Mouse (Mus musculus) lung, embryonic 15.5 days (tissue): ENCODE measurements at regions not wholly inside any gene's neighbourhood (a gene's known extent, or its start where the extent isn't known, plus 50 kb on each side); places are given as distances from the start of the nearest gene placed in this dataset.

Experiments
- ATAC-seq: fragments of 200-750 bp; cut with Nextera tagmentation; 2 replicates; pipeline ENCODE4 v1.8.0; 2017; ENCODE audit warnings: moderate number of reproducible peaks, borderline replicate concordance; ENCODE audit not compliant: low FRiP score, low TSS enrichment; ENCODE audit errors: extremely low read depth
- H3K27ac ChIP-seq: fragments of 300-500 bp; sonication (generic); 2 replicates; pipeline ENCODE4 v1.5.1; 2015; ENCODE audit warnings: moderate library complexity, mild to moderate bottlenecking, inconsistent platforms
- H3K27me3 ChIP-seq: fragments of 300-500 bp; sonication (generic); 2 replicates; pipeline ENCODE4 v1.6.1; 2015; ENCODE audit warnings: inconsistent platforms
- H3K36me3 ChIP-seq: fragments of 300-500 bp; sonication (generic); 2 replicates; pipeline ENCODE4 v1.6.1; 2015; ENCODE audit warnings: inconsistent platforms
- H3K4me1 ChIP-seq: fragments of 300-500 bp; sonication (generic); 2 replicates; pipeline ENCODE4 v1.6.1; 2015; ENCODE audit warnings: inconsistent platforms
- H3K4me2 ChIP-seq: fragments of 300-500 bp; sonication (generic); 2 replicates; pipeline ENCODE4 v1.6.1; 2015; ENCODE audit warnings: inconsistent platforms, mild to moderate bottlenecking, moderate library complexity
- H3K4me3 ChIP-seq: fragments of 300-500 bp; sonication (generic); 2 replicates; pipeline ENCODE4 v1.5.1; 2015; ENCODE audit warnings: mild to moderate bottlenecking, inconsistent platforms
- H3K9ac ChIP-seq: fragments of 300-500 bp; sonication (generic); 2 replicates; pipeline ENCODE4 v1.6.1; 2015; ENCODE audit warnings: inconsistent platforms
- H3K9me3 ChIP-seq: fragments of 300-500 bp; sonication (generic); 2 replicates; pipeline ENCODE4 v1.6.1; 2016; ENCODE audit warnings: inconsistent platforms
- WGBS: fragments of 180-500 bp; shearing (Covaris S2); methylation state at CpG from one replicate; pipeline ENCODE4 v1.1.7; 2015; 5-methylcytosine and 5-hydroxymethylcytosine counted together

DNA sequence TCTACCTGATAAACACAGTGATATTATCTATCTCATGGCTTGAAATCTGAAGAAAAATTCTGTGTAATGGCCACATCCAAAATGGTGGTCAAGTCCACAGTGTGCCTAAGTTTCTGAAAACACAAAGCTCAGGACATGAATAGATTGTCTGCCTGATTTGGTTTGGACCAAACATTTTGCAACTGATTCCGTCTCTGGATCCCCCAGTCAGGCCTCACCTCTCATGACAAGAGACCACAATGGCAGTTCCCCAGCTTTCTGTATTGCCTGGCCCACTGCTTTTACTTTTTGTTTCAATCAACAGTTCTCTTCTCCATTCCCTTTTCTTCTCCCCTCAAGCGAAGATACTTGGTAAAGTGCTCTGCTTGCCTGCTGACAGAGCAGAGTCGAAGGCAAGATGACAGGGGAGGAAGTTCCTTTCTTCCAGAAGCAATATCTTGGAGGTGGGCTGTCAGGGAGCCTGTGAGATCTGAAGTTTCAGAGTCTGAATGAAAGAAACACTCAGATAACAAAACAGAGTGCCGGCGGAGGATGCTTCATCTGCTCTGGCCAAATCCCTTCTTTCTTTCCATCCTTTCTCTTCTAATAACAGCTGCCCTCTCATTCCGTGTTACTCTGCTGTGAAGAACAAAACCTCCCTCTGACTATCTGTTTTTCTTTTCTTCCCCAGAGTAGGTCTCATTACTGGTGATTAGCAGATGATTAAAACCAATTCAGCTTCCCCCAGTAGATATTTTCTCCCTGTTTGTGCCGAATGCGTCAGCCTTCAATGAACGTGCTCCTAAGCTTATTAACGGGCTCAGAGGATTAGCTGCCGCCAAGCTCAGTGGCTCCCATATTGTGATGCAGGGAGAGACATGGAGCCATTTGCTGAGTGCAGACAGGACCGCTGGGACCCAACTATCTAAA, 360.7 kb downstream of the Tmem182 start:
- Histone ChIP-seq H3K27ac (no peak overlapping the region), H3K9ac (no peak overlapping the region), H3K4me3 (no peak overlapping the region), H3K27me3 (no peaks in the 10 kb centered on the region), H3K9me3 (no peaks in the 10 kb centered on the region), H3K4me1 (no peaks in the 10 kb centered on the region), H3K4me2 (no peak overlapping the region), H3K36me3 (no peaks in the 10 kb centered on the region)
- WGBS, result 53% methylated on average over 12 of the region's 12 CpGs
- no peak for ATAC-seq

DNA sequence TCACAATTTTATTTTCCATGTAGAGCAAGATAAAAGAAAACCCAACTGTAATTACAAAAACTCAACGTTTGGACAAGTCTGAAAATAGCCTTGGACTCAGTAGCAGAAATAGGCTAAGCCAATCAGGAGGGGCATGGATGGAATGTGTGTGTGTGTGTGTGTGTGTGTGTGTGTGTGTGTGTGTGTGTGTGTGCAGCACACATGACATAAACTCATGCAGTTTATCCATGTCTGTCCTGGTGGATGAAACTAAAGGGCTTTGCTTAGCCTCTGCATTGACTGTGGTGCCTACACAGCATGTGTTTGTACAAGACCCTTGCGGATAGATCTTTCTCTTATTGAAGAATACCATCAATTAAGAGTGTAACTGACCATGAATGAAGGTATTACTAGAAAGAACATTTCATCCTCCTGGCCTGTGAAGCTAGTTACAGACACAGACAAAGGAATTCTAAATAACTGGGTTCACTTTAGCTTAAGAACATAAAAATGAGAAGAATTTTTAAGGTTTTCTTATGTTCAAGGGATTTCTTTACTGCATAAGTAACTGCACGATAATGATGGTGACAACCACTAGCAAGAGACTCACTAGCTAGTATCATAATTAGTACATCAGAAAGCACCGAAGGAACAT, 361.5 kb downstream of the Tmem182 start:
- no peak for ATAC-seq
- Histone ChIP-seq H3K27ac (no peak overlapping the region), H3K9me3 (no peaks in the 10 kb centered on the region), H3K4me3 (no peak overlapping the region), H3K27me3 (no peaks in the 10 kb centered on the region), H3K4me1 (no peaks in the 10 kb centered on the region), H3K4me2 (no peak overlapping the region), H3K9ac (no peak overlapping the region), H3K36me3 (no peaks in the 10 kb centered on the region)
- 77% methylated on average over 4 of the region's 4 CpGs for WGBS

DNA sequence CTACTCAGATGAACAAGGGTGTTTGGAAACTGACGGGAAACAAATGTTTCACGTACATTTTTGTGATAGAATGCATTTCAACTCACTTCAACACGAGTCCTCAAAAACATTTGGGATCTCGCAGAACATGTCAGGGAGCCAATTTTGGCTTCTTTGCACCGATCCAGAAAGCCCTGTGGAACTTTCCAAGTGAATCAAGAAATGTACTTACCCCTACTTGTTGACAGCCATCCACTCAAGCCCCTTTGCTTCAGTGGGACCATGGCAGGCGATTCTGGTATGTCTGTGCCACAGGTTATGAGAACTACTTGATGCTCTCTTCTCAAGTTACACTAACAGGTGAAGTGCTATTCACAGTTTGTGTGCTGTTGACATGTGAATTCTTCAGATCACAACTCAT, 381.6 kb downstream of the Tmem182 start:
- Histone ChIP-seq H3K36me3 (no peaks in the 10 kb centered on the region), H3K4me3 (no peak overlapping the region), H3K4me1 (no peaks in the 10 kb centered on the region), H3K9me3 (no peaks in the 10 kb centered on the region), H3K27ac (no peak overlapping the region), H3K9ac (no peak overlapping the region), H3K4me2 (no peak overlapping the region), H3K27me3 (no peaks in the 10 kb centered on the region)
- WGBS, result 60% methylated on average over 6 of the region's 6 CpGs
- ATAC-seq, result no peak

DNA sequence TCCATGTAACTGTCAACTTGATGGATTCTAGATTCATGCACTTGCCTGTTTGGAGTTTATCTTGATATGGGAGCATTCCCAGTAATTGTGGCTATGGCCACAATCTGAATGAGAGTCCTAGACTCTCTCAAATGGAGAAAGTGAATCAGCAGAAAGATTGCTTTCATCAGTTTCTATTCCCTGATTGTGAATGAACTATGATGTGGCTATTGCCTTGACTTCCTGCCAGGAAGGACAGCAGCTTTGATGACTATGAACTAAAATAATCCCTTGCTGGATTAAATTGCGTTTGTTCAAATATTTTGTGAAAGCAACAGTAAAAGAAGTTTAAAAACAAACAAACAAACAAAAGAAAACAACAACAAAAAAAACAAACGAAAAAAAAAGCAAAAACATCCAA, 407.5 kb downstream of the Tmem182 start:
- no peak for ATAC-seq
- Histone ChIP-seq H3K4me1 (no peaks in the 10 kb centered on the region), H3K9ac (no peak overlapping the region), H3K36me3 (no peaks in the 10 kb centered on the region), H3K9me3 (no peaks in the 10 kb centered on the region), H3K4me3 (no peak overlapping the region), H3K4me2 (no peak overlapping the region), H3K27me3 (no peaks in the 10 kb centered on the region), H3K27ac (no peak overlapping the region)
- WGBS, result 63% methylated on average over 2 of the region's 2 CpGs

DNA sequence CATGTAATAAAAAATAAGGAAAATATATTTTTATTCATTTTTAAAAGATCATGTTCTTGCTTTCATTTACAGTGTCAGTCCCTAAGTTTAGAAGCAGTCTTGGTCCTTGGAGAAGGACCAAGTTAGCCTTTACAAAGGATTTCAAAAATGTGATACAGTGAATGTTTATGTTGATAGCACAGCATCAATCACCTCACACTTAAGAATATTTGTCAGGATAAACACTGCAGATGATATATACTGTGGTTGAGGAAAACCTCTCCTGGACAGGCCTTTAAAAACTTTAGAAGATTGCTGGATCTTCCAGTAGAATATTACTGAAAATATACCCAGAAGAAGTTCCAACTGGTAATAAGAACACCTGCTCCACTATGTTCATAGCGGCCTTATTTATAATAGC, 420.4 kb downstream of the Tmem182 start:
- no peaks in the 10 kb centered on the region for H3K27me3 ChIP-seq
- no peaks in the 10 kb centered on the region for H3K36me3 ChIP-seq
- no peak overlapping the region for H3K9ac ChIP-seq
- H3K27ac ChIP-seq, result no peak overlapping the region
- H3K4me2 ChIP-seq, result no peak overlapping the region
- no peak overlapping the region for H3K4me3 ChIP-seq
- H3K9me3 ChIP-seq, result no peaks in the 10 kb centered on the region
- WGBS, result 32% methylated on average over 1 of the region's 1 CpGs
- ATAC-seq, result 0 out of 2 replicates have a peak, but pooled peaks have one; percentile 27
- H3K4me1 ChIP-seq, result no peaks in the 10 kb centered on the region

DNA sequence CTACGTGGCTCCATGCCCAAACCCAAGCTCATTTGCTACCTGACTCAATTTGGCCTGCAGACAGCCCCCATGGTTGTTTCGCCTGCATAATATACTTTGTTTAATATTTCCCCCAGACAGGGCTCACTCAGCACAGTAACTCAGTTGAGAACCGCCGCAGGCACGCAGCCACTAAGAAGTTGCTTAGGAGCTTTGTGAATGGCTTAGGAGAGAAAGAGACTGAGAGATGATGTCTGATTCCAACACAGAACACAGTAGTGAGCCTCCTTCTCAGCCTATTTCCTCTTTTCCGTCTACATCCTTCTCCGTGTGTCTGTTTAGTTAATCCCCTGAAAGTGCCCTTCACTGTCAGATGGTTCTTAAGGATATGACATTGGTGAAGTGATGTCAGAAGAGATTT, 429.9 kb downstream of the Tmem182 start:
- Histone ChIP-seq H3K4me2 (no peak overlapping the region), H3K27me3 (no peaks in the 10 kb centered on the region), H3K36me3 (no peaks in the 10 kb centered on the region), H3K9ac (no peak overlapping the region), H3K4me1 (no peaks in the 10 kb centered on the region), H3K9me3 (no peaks in the 10 kb centered on the region), H3K27ac (no peak overlapping the region), H3K4me3 (no peak overlapping the region)
- WGBS, result 68% methylated on average over 7 of the region's 7 CpGs
- no peak for ATAC-seq

DNA sequence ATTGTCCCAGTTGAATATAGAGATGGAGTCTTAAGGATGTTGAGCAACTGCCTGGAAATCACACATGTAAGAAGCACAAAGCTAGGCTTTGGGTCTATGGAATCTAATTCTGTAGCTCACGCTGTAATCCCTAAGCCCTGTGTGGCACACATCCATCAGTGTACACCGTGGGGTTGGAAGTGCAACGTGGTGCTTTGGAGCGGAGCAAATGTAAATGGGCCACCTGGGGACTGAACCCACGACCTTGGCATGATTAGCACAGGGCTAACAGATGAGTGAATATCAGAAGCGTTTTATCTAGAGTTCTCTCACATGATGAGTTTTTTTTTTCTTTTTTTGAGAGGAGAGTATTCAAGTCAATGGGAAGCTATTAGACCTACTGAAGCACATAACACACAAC, 437.6 kb downstream of the Tmem182 start:
- 75% methylated on average over 6 of the region's 6 CpGs for WGBS
- Histone ChIP-seq H3K4me2 (no peak overlapping the region), H3K27ac (no peak overlapping the region), H3K9me3 (no peaks in the 10 kb centered on the region), H3K9ac (no peak overlapping the region), H3K4me1 (no peaks in the 10 kb centered on the region), H3K36me3 (no peaks in the 10 kb centered on the region), H3K4me3 (no peak overlapping the region), H3K27me3 (no peaks in the 10 kb centered on the region)
- no peak for ATAC-seq

DNA sequence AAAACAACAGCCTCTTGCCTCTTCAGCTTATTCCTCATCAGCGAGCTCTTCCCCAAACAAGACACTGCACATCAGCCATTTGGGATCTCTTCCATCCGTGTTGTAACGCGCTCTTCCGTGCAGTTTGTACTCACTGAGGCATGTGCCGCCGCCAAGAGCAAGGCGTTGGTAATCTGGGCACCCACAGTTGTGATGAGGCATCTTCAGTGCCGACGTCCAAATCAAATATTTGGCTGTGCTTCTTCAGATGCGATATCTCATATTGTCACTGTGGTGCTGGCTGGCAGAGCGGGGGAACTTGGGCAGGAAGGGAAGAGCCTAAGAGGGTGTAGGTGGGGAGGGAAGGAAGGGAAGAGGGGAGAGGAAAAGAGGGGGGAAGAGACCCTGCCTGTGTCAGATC, 439.2 kb downstream of the Tmem182 start:
- no peaks in the 10 kb centered on the region for H3K27me3 ChIP-seq
- ATAC-seq, result no peak
- no peak overlapping the region for H3K4me3 ChIP-seq
- no peaks in the 10 kb centered on the region for H3K9me3 ChIP-seq
- 92% methylated on average over 12 of the region's 12 CpGs for WGBS
- no peaks in the 10 kb centered on the region for H3K36me3 ChIP-seq
- no peak overlapping the region for H3K9ac ChIP-seq
- no peak overlapping the region for H3K27ac ChIP-seq
- H3K4me1 ChIP-seq, result no peaks in the 10 kb centered on the region
- H3K4me2 ChIP-seq, result no peak overlapping the region

DNA sequence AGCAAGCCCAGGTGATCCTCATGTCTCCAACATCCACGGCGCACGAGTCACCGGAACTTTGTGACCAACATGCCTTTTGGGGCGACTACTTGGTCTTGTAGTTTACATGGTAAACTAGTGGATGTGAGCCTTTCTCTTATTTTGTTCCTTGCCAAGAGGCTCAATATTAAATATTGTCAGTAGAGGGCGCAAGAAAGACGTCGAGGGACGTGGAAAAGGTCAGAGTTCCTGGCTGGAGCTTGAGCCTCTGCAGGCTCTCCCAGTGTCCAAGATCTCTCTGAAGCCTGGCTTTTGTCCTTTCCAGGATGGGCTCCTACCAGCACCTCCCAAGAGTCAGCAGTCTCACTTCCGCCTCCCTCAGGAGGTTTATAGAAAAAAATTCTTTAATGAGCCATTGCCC, 458.8 kb downstream of the Tmem182 start:
- WGBS, result 38% methylated on average over 10 of the region's 10 CpGs

DNA sequence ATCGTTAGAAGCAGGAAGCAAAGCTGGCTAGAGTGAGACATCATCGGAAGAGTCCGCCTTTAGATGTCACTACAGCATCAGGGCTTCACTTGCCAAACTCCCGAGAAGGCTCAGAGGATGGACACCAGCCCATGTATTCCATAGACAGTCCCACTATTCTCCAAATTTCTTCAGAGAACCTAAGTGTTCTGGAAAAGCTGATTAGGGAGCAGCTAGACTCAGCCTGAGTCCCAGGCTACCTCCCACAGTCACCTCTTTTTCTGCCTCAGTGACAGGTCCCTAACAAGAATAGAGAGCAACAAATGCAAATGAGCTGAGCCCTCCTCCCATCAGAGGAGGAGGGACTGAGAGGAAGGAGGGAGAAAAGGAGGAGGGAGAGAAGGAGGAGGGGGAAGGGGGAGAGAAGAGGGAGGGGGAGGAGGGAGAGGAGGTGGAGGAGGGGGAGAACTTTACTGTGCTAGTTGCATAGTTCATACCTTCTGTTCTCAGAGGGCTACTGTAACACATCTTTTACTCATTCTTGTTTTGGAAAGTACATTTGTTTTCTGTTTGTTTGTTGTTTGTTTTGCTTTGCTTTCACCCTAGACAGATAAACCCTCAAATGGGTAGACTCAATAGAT, 465.8 kb downstream of the Tmem182 start:
- H3K9me3 ChIP-seq, result no peaks in the 10 kb centered on the region
- H3K4me2 ChIP-seq, result no peak overlapping the region
- peaks cover 6% of the 10 kb centered on the region; the same call in 1 of the 2 replicates for H3K4me1 ChIP-seq
- no peak overlapping the region for H3K9ac ChIP-seq
- 18% methylated on average over 4 of the region's 4 CpGs for WGBS
- ATAC-seq, result 0 out of 2 replicates have a peak, but pooled peaks have one; percentile 42
- H3K27me3 ChIP-seq, result no peaks in the 10 kb centered on the region
- no peak overlapping the region for H3K4me3 ChIP-seq
- H3K36me3 ChIP-seq, result no peaks in the 10 kb centered on the region
- H3K27ac ChIP-seq, result no peak overlapping the region

More for the DNA sequence above, 458.8 kb downstream of the Tmem182 start:
- Histone ChIP-seq H3K4me2 (no peak overlapping the region), H3K4me3 (no peak overlapping the region), H3K36me3 (no peaks in the 10 kb centered on the region), H3K27ac (no peak overlapping the region), H3K9me3 (no peaks in the 10 kb centered on the region), H3K27me3 (no peaks in the 10 kb centered on the region), H3K4me1 (no peaks in the 10 kb centered on the region), H3K9ac (no peak overlapping the region)
- ATAC-seq, result no peak

DNA sequence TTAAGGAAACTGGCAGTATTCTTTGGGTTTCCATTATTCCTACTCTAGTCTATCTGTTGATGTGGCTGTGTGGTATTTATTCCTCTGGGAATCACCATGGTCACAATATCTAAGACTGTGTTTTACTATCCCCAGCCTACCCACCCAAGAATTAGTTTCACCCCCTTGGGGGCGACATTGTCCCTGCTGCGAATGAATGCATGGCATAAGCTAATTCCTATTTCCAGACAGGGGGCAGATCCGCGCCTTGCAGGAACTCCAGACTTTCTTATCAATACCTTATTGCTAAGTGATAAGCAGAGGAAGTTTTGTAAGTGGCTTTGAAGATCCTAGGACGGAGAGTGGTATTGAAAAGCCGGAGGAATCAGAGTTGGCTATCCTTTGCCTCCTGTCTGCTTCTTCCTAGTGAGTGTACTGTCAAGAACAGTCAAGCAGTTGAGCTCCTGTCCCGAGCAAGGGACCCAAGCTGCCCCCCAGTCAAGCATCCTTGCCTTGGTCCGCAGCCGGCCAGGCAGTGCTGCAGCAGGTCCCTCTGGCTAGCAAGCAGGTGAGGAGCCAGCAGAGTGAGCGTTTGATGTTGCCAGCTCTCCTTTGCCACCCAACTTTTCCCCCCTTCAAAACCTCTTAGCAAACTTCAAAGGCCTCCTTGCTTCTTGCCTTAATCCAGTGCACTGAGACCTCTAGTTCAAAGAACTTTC, 469.3 kb downstream of the Tmem182 start:
- 12% methylated on average over 10 of the region's 10 CpGs for WGBS
- no peak overlapping the region for H3K9ac ChIP-seq
- ATAC-seq, result no peak
- H3K36me3 ChIP-seq, result no peaks in the 10 kb centered on the region
- H3K4me3 ChIP-seq, result peak overlapping the region; percentile 1; the same call in 1 of the 2 replicates
- no peaks in the 10 kb centered on the region for H3K9me3 ChIP-seq
- no peaks in the 10 kb centered on the region for H3K27me3 ChIP-seq
- H3K4me1 ChIP-seq, result peaks cover 6% of the 10 kb centered on the region; the same call in 1 of the 2 replicates
- H3K27ac ChIP-seq, result no peak overlapping the region
- peak overlapping the region; percentile 42 for H3K4me2 ChIP-seq
